Mouse (Mus musculus): ENCODE results near the gene Fpgt. TPM values are rescaled to one million over a fixed set of nuclear protein-coding genes. Genes with fewer than 3 reads are reported as not detected.

The Fpgt gene
- polyA plus RNA-seq, 1 experiment from 2014 or later, result 13.3 TPM

- Histone ChIP-seq H3K4me3 (no peak overlapping the region), H3K9me3 (no peaks in the 10 kb centered on the region), H3K27ac (replicated peaks) (no peak overlapping the region), H3K36me3 (replicated peaks) (no peaks in the 10 kb centered on the region), H3K4me1 (no peaks in the 10 kb centered on the region), H3K27me3 (replicated peaks; ENCODE audit: low read depth, poor library complexity, severe bottlenecking) (no peaks in the 10 kb centered on the region)
- DNase-seq (ENCODE audit: low spot score), result no peak
- 74% methylated on average over 1 of the region's 1 CpGs for WGBS
These were observed 40.0 kb downstream of the Fpgt start for GRCm38 (mm10) chr3:155053189-155053588.

- Histone ChIP-seq H3K27me3 (replicated peaks; ENCODE audit: low read depth, poor library complexity, severe bottlenecking) (no peaks in the 10 kb centered on the region), H3K36me3 (replicated peaks) (no peaks in the 10 kb centered on the region), H3K4me3 (no peak overlapping the region), H3K4me1 (no peaks in the 10 kb centered on the region), H3K27ac (replicated peaks) (no peak overlapping the region), H3K9me3 (no peaks in the 10 kb centered on the region)
- no peak for DNase-seq (ENCODE audit: low spot score)
These were observed 41.2 kb downstream of the Fpgt start for GRCm38 (mm10) chr3:155052021-155052420.

GRCm38 (mm10) chr3:155039012-155039836 lies 54.0 kb downstream of the Fpgt start:
- peak; percentile 36 for DNase-seq (ENCODE audit: low spot score)
- H3K27ac ChIP-seq (replicated peaks), result no peak overlapping the region
- no peaks in the 10 kb centered on the region for H3K9me3 ChIP-seq
- no peaks in the 10 kb centered on the region for H3K36me3 ChIP-seq (replicated peaks)
- H3K4me1 ChIP-seq, result peaks cover 8% of the 10 kb centered on the region
- no peaks in the 10 kb centered on the region for H3K27me3 ChIP-seq (replicated peaks; ENCODE audit: low read depth, poor library complexity, severe bottlenecking)
- WGBS, result 7% methylated on average over 1 of the region's 1 CpGs
- H3K4me3 ChIP-seq, result no peak overlapping the region

Other genes with a start within 250 kb of the Fpgt start
- not detected in 2 replicates for gene Tnni3k, start 38.0 kb downstream of the Fpgt start, polyA plus RNA-seq (2016; fragmentation: Nextera tagmentation; extraction: Ambion mirVana)
- gene Lrriq3, start within 50 bp of the Fpgt start, polyA plus RNA-seq (2016; fragmentation: Nextera tagmentation; extraction: Ambion mirVana), result 0.89 and 1.1 TPM in 2 replicates